Mouse (Mus musculus): ENCODE measurements around the gene Vsig10l.
A peak's percentile ranks its signal among the peaks of the same experiment; 100 is the strongest.

Vsig10l gene

DNA sequence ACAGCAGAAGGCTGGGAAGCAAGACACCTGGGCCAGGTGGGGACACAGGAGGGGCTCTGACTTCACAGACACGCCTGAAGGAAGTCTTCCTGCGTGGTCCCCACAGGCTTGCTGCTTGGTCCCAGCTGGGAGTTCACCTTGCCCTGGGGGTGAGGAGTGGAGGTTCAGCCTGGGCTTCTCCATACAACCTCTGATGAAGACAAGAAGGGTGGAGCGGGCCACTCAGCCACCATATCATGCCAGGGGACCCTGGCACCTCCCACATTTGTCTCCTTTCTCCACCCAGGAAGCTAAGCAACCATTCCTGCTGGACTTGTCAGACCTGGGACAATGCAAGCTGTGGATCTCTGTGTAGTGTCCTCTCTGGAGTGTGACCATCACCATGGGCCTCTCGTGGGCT is at the start of gene Vsig10l:
Gene Vsig10l (plus strand): TSS at position 301 of the 400 bp plus-strand sequence.
- no peak for DNase-seq (ENCODE audit: low spot score)

DNA sequence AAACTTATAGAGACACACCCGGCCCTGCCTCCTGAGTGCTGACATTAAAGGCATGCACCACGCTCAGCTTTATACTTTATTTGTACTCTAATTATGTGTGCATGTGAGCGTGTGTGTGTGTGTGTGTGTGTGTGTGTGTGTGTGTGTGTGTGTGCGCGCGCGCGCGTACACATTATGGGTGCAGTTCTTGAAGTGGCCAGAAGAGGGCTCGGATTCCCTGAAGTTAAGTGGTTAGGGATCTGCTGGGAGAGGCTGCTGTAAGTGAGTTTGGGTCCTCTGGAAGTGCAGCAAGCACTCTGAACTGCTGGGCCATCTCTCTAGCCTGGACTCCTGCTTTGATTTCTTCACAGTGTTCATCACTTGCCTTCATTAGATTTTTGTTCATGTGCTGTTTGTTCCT is 45.7 kb upstream of the Vsig10l start:
- no peak for DNase-seq (ENCODE audit: low spot score)

DNA sequence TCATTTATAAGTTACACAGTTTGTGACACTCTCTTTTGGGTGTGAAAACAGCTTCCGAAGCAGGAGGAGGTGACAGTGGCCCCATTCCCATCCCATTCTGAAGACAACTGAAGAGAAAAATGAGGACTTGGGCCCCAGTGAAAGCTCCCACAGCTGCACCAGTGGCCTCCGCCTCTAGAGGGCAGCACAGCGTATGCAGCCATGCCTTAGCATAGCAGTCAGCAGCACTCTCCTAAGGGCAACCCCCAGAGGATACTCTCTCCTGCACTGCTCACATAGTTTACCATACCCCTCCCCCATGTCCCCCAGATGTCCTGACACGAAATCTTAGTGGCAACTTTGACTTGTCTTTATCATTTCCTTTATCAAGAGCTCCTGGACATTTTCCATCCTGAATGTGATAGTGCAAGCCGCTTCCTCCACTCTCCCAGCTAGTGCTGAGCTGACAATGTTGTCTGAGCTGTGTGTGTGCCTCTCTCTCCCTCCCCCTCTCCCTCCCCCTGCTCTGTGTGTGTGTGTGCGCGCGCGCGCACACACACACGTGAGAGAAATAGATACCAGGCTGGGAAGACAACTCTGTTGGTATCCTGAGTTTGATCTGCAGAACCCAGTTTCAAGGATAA is 39.8 kb upstream of the Vsig10l start:
- peak; percentile 48 for DNase-seq (ENCODE audit: low spot score)

DNA sequence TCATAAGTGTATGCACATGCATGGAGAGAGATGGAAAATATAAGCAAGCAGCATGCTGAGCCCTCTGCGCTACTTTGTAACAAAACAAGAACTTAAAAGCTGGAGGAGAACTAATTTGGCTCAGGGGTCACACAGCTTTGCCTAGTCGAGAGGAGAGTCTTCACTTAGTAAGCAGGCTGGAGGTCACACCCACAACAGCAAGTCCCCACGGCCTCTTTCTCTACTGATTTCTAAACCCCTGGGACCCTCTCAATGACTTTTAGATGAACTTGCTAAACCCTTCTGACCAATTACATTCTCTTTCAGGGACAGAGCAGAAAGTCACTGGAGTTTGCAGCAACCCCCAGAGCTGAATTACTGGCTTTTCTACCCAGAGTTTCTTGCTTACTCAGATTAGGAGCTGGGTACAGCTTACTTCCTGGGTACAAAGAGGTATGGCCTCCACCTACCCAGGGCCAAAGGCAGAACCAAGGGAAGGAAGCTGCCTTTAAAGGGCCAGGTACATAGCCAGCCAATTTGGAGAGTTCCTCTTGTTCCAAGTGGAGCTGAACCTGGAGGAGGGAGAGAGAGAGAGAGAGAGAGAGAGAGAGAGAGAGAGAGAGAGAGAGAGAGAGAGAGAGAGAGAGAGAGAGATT is 38.8 kb upstream of the Vsig10l start:
- DNase-seq (ENCODE audit: low spot score) = no peak

DNA sequence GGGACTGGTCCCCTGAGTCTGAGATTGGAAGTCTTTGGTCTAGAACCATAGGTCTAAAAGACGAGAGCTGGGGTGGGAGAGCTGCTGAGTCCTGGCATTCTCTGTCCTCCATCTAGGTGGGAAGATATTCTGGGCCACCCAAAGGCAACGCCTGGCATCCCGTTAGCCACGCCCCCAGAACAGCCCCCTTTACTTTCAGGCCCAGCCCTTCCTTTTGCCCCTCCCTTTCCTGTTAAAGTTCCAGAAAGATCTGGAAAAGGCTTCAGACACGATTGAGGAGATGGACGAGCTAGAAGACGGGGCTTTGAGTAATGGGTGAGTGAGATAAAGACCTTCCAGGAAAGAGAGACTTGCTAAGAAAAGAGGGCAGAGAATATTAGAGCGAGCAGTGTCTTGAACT is 35.5 kb upstream of the Vsig10l start, which contains the start of gene Lim2:
Gene Lim2 (plus strand): TSS at position 265 of the 400 bp plus-strand sequence.
- no peak for DNase-seq (ENCODE audit: low spot score)

DNA sequence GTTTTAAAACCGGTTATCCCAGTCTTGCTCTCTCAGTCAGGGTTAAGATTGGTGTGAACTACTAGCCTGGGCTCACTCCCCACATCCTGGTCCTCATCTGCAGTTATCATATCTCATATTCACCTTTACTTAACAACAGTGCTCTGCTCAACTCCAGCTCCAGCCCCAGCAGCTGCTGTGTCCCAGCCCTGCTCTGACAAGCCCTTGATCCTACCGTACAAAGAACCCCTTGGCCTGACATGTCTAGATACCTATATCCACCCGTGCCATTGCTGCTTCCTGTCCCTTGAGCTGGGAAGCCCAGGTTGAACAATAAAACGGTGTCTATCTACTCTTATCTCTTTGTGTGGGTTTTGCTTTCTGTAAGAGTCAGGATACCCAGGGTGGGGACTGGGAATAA is 33.5 kb upstream of the Vsig10l start:
- DNase-seq (ENCODE audit: low spot score) = no peak

DNA sequence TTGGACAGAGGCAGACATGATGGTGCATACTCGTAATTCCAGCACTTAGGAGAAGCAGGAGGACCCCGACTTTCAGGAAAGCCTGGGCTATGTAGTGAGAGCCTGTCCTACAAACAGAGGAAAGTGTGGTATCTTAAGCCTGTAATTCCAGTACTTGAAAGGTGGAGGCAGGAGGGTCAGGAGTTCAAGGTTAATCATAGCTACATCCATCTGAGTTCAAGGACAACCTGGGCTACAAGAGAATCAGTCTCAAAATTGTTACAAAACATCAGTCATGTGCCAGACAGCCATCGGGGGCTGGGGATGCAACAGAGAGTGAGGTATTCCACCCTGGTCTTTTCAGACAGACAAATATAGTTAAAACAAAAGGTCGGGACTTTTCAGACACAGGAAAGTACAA is 30.1 kb upstream of the Vsig10l start:
- no peak for DNase-seq (ENCODE audit: low spot score)

DNA sequence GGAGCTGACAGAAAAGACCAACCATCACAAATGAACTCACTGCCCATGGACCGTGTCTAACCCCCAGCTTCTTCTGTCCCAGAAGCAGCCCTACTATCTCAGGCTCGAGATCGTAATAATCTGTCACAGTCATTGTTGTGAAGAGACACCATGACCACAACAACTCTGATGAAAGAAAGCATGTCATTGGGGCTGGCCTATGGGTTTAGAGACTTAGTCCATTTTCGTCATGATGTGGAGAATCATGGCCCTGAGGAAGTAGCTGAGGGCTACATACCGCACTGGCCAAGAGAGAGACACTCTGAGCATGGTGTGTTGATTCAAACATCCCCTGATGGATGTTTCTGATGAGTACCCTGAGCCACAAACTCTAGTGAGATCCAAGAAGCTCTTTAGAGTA is 28.3 kb upstream of the Vsig10l start:
- DNase-seq (ENCODE audit: low spot score) = no peak

DNA sequence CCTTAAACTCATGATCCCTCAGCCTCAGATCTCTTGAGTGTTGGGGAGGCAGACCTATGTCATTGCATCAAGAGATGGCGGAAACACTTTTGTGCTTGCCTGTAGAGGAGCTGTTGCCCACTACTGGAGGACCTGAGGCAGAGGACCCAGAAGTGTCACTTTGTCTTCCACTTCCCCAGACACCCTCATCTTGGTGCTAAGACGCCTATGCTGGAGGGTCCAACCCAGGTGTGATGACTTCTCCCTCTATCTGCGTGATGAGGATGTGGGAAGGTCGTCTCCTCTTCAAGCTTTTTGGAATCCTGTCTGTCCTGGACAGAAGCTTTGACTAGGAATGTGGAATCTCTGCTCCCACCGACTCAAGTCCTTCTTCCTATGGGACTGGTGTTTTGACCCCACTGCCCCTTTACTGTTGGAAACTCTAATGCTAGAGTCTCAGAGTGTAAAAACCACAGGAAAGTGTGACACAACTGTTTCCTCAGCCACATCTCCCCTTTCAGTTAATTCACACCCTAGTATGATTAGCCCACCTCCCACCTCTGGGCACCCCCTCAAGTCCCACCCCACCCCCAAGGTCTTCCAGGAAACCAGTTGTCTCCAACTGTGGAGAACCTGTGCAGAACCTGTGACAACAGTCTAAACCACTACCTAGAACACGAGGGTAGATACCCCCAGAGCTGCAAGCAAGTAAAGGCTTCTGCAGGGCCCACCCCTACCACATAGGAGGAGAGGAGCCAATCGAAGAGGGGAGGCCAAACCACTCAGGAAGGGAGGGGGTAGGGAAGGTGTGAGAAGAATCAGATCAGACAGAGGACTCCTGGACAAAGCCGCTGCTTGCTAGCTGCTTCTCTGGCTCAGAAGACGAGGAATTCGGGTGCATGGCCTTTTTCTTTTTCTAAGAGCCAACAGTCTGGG is 26.4 kb upstream of the Vsig10l start, which contains the start of gene Nkg7:
Gene Nkg7 (plus strand): TSS at position 733 of the 915 bp plus-strand sequence.
- DNase-seq (ENCODE audit: low spot score) = no peak

DNA sequence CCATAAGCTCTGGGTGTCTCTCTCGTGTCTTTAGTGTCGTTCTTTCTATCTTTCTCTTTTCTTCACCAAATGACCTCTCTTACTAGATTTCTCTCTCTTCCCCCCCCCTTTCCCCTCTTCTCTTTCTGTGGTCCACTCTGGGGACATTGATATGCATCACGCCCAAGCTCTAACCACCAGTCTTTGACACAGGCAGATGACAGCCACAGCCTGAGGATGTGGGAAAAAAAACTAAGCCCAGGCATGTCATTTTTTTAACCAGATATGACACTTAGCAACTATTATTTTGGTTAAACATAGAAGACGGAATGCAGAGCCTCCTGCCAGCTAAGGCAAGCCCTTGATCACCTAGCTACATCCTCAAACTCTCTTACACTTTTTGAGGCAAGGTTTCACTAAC is 24.3 kb upstream of the Vsig10l start:
- DNase-seq (ENCODE audit: low spot score) = no peak

DNA sequence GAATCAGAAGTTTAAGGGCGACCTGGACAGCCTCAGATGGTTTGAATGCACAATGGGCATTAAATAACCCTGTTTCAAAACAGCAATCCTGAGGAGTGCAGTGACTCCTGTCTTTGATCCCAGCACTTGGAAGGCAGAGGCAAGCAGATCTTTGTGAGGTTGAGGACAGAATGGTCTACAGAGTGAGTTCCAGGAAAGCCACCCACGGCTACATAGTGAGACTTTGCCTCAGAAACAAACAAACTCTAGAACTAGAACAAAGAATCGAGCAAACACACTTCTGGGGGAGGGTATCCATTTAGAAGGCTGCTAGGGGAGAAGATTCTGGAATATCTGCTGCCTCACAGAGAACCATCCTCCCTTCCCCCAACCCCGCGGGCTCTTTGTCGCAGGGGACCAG is 22.5 kb upstream of the Vsig10l start, which contains the start of gene Cldnd2:
Gene Cldnd2 (plus strand): TSS at position 301 of the 400 bp plus-strand sequence.
- no peak for DNase-seq (ENCODE audit: low spot score)

DNA sequence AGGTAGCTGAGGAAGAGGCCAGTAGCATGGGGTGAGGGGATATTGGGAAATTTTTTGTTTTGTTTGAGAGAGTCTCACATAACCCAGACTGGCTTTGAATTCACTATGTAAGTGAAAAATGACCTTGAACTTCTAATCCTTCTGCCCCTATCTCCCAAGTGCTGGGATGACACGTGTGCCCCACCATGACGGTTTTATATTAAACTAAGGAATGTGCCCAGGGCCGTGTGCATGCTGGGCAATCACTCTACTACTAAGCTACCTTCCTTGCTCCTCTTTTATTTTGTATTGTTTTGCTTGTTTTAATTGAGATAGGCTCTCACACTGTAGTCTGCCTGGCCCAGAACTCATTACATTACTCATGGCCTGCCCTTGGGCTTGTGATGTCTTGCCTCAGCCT is 21.9 kb upstream of the Vsig10l start:
- DNase-seq (ENCODE audit: low spot score) = no peak

DNA sequence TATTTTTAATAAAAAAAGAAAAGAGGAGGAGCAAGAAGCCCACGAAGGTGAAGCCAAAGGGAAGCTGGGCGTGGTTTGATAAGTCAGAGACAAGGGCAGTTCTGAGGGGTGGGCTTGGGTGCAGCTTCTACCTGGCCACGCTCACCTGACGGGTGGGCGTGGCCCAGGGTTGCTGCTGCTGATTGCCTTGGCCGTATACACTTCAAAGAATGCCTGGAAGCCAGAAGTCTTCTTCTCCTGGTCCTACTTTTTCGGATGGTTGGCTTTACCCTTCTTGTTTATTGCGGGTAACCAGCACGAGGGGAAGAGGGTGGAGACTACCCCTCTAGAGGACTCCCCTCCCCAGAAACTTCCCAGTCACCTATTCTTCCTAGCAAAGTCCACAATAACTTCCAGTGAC is 20.3 kb upstream of the Vsig10l start:
- no peak for DNase-seq (ENCODE audit: low spot score)

DNA sequence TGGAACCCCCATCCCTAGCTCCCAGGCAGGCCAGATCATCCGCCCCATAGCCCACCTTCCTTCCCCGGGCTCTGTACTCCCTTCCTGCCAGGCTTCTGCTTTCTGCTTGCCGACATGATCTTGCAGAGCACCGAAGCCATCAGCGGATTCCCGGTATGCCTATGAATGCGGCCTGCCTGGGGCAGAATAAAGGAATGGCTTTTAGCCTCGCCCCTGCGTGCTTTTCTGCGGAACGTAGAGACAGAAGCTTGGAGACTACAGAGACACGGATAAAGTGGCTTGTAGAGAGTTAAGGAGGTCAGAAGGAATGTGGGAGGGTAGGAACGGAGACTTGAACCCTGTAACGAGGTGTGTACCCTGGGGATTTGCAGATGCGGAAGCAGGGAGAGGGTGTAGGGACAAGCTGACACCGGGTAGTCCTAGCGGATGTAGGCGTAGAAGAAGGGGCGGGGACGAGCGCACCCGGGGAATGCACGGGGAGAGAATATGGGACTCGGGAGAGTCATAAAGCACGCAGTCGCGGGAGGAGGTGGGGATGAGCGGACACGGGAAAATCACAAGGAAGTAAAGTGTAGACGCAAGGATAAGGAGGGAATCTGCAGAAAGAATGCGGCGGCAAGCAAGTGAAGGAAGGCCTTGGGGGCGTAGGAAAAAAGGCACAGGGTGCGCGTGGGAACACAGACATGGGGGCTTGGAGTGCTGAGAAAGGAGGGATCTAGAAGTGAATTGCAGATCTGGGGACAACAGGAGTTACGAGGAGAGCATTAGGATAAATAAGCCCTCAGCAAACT is 19.6 kb upstream of the Vsig10l start:
- no peak for DNase-seq (ENCODE audit: low spot score)

DNA sequence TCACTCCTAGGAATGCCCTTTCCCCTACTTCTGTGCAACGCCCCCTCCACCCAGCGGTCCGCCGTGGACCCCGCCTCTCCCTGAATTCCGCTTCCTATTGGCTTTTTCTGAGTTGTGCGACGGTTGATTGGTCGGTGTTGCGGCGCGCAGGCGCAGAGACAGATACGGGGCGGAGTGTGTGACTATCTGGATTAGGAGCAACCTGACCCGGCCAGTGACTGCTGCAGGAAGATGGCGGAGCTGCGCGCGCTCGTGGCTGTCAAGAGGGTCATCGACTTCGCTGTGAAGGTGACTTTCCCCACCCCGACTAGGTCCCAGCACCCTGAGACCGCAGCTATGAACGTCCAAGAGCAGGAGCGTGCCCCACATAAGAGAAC is 19.0 kb upstream of the Vsig10l start, which contains the start of the genes Etfb and Gm45233:
Gene Etfb (plus strand): TSS at position 167 of the 377 bp plus-strand sequence.
Gene Gm45233 (plus strand): TSS at position 212 of the 377 bp plus-strand sequence.
- peak; percentile 93 for DNase-seq (ENCODE audit: low spot score)

DNA sequence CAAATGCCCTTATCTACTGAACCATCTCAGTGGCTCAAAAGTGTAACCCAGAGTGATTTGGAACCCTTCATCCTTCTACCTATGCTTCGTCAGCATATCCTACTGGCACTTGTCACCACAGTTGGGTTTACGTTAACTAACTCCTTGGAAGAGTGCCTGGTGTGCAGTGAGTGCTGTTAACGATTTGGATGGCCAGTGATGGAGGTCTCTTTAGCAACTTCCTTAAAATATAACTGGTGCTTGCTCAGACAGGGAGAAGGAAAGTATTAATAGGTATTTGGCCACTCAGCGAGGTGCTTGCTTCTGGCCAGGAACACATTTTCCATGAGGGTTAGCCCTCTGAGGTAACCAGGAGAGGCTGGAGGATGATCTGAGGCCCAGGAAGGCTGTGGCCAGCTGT is 15.2 kb upstream of the Vsig10l start:
- DNase-seq (ENCODE audit: low spot score) = no peak

DNA sequence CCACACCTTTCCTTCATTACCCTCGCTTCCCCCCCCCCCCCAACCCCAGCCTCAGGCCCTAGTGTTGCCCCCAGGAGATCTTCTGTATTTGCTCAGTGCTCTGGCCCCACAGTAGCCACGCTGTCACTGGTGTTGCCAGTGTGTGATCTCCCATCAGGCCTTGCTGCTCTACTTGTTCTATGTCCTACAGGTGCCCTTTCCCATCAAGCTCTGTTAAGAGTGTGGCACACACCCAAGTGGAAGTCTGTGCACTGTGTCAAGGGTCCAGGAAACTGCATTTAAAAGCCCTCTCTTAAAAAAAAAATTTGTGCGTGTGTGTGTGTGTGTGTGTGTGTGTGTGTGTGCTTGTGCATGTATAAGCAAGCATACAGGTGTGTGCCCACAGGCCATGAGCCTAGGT is 14.7 kb upstream of the Vsig10l start:
- DNase-seq (ENCODE audit: low spot score) = no peak

DNA sequence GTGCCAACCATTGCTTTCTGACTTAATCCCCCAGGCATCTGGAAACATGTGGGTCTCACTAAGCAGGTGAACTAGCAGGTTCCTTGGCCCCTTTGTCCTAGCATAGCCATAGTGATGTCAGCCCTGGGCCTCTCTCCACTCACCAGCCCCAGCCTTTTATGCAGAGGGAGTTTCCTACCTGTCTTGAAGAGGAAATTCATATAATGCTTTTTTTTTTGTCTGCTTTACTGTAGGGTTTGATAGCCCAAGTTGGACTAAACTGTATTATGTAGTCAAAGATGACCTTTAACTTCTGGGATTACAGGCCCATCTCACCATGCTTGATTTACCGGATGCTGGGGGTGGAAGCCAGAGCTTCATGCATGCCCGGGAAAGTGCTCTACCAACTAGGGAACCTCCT is 13.1 kb upstream of the Vsig10l start:
- DNase-seq (ENCODE audit: low spot score) = no peak

DNA sequence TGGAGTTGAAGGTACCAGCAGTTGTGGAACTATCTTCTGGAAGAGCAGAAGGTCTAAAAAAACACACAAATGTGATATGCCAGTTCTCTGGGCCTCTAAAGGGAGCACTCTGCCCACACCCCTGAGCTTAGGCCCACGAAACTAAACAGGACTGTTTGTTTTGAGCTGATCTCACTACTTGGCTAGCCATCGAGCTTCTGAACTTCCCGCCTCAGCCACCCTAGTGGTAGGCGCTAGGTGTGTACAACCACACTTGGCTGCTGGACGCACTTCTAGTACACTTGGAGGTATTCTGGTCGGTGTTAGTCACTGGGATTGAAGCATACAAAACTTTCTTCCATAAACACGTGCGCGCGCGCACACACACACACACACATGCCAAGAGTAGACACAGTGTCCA is 11.2 kb upstream of the Vsig10l start:
- DNase-seq (ENCODE audit: low spot score) = no peak

DNA sequence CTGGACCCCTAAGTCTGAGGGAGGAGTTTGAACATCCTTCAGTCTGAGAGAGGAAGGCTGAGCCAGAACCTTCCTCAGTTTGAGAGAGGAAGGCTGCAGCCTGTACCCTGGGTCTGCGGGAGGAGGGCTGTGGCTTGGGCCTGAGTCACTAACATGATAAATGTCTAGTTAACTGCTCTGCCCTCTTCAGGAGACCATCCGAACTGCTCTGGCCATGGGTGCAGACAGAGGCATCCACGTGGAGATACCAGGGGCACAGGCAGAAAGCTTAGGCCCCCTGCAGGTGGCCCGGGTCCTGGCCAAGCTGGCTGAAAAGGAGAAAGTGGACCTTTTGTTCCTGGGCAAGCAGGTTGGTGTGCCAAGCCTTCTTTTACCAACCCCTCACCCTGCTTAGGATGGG is 10.3 kb upstream of the Vsig10l start:
- DNase-seq (ENCODE audit: low spot score) = no peak

DNA sequence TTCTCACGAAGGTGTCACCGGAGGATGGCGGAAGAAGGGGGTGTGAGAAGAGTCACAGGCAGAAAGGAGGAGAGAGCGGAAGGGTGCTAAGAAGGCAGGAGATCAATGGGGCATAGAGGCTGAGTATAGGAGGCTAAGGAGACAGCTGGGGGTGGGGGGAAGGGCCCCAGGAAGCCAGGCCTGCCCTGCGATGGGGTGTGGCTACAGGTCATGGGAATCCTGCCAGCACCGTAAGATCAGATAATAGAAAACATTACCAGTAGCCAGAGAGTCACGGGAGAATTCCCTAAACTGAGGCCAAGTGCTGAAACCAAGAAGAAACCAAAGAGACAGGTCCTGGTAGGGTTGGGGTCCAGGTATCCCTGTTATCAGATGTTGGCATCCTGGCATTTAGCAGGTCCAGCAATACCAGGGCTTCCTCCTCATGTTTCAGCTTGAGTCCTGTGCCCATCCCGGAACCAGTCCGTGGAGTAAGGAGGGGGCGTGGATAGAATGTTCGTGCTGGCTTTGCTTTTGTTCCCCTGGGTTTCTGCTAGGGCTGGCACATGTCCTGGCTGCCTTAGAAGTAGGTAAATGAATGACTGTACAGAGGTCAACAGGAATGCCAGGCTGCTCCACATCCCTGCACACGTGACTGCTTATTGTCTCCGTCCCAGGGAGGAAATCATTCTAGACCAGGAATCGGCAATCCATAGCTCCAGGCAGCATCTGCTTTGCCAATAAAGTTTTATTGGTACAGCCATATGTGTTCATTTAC is 9.2 kb upstream of the Vsig10l start:
- DNase-seq (ENCODE audit: low spot score) = no peak

Data from left cerebral cortex, adult 11 months (tissue).